Mouse (Mus musculus) cerebellum, postnatal 4 days (tissue): ENCODE results near the gene Chmp5.

Experiments used
- DNase-seq, 2 experiments: peaks; one replicate each; pipeline ENCODE4 v3.0.0; 2022; ENCODE audit warnings: low spot score in 2 of 2, mixed read lengths in 1 of 2

Gene Chmp5

DNA sequence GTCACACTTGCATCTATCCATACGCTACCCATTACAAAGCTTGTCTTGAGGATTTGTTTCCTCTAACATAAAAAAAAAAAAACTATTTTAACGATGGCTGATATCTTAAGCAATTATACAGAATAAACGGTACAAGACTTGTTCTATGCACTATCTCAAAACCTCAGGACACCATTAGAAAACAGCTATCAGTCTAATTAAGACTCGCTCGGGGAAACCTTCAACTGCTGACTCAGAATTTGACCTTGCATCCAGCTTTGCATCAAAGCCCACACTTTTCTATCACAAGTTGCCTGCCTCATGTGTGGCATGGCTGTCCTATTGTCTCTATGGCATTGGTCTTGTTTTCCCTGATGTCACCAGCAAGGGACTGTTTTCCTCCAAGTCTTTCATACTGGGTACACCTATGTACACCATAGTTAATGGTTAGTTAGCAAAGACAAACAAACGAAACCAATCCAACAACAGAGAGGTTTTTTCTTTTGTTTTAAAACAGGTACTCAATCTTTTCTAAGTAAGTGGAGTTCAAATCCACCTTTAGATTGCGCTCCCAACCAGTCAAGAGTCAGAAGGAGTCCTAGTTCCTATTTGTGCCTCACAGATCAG is 1.6 kb upstream of the Chmp5 start:
- no peak for DNase-seq

DNA sequence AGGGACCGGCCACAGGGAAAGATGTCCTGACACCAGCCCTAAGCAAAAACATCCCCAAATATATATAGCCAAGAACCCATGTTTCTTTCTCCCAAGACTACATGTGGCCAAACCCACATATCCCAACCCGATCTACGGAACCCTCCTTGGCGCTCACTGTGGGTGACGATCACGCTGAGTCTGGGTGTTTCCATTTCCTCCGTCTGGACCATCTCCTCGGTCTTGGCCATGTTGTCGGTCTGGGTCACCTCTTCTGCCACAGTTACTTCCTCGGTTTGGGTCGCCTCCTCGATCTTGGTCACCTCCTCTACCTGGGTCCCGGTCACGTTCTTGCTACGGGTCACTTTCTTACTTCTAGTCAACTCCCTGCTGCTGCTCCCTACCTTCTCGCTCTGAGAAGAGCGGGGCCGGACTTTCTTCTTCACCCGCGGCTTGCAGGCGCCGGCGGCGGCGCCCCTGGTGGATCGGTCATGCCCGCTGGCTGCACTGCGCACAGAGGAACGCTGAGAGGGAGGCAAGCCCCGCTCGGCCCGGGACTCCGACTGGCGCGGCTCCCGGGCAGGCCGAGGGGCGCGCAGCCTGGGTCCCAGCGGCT is 545 bp upstream of the Chmp5 start:
- DNase-seq, result peak in 1 of 2 experiments; percentile 32

DNA sequence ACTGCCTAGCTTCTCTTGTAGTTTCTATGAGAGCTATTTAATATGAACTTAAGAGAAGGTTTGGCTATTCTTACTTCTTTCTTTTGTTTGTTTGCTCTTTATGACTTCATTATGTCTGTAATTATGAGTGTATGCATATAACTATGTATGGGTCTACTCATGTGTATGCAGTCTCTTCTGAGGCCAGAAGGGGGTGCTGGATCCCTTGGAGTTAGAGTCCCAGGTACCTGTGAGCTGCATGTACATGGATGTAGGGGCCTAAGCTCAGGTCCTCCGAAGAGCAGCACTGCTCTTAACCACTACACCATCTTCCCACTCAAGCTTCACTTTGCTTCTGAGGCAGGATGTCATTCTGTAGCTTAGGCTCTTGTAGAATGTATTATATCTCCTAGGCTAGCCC is 5.3 kb downstream of the Chmp5 start:
- no peak for DNase-seq

- no peak for DNase-seq
Observed at GRCm38 (mm10) chr4:40955942-40956341, 7.7 kb downstream of the Chmp5 start.

DNA sequence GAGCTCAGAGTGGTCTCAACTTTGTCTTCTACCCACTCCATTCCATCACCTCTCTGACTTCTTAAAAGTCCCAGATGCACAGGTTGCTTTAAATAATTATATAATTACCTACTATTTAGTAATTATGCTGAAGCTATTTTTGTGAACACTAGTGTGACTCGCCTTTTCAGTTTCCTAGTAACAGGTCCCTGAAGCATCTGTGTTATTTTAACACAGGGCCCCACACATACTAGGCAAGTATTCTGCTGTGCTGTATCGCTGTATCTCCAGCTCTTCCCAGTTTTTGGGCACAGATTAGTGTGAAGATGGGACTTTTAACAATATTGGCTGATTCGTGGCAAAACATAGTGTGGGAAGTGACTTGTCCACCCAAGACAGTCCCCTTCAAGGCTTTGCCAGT is 15.3 kb downstream of the Chmp5 start:
- no peak for DNase-seq

GRCm38 (mm10) chr4:40969161-40969560 is 21.0 kb downstream of the Chmp5 start:
- DNase-seq, result no peak

- no peak for DNase-seq
Observed at GRCm38 (mm10) chr4:40969781-40970591, 21.8 kb downstream of the Chmp5 start.

DNA sequence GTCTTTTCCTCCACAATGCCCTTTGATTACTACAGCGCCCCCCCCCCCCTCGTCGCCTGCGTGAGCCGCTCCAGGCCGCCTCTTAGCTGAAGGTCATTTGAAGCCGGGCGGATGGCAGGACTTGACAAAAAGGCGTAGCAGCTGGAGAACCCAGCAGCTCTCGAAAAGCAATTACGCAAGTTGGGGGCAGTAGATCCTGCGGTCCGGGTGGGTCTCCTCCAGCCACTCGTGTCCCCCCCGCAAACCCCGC is 22.3 kb downstream of the Chmp5 start:
- DNase-seq, result no peak

DNA sequence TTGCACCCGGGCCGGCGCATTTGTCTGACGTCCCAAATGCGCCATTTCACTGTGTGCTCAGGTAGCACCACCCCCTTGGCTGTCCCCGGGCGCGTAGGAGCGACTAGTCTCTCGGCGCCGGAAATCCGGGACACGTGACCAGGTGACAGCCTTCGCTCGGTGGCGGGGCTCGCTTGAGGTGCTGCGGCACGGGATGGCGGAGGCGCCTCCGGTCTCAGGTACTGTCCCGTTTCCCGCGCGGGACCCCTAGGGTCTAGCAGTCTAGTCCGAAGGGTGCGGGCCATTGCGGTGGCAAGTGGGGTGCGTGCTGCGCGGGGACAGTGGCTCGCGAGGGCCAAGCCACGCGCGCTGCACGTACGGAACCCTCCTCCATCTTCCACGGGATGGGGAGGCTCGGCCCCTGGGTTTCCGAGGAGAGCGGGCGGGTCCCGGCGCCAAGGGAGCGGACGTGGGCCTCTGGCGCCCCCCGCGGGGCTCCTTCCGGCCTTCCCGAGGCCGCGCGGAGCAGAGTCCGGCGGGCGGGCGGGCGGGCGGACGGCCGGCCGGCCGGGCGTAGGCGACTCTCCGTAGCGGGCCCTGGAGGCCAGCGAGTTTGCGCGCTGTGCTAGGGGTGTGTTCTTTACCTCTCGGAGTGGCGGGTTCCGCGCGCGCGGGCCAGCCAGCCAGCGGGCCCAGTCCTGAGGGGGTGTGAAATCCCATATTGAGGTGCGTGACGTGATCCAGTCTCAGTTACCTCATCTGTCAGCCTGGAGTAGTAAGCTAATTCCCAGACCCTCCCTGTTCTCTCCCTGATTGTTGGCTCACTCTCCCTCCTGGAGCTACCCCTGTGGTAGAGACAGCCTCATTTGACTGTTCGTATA is 22.9 kb downstream of the Chmp5 start, which contains the start of gene Nfx1:
Nfx1 (plus strand) TSS at position 65 of the 860 bp plus-strand sequence.
- peak; percentile 85 to 91 for DNase-seq

DNA sequence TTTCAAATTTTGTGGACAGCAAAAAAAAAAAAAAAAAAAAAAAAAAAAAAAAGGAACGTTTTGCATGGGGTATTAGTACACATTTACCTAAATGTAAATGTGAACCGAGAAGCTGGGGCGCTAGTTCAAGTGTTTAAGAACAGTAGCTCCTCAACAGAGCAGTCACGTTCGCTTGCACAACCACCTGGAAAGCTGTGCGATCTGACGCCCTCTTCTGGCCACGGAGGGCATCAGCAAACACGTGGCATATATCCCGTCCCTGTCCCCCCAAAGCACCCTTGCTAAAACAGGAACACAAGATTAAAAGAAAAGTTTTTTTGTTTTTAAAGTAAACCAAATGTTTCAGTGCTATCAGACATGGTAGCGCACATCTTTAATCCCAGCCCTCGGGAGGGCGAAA is 23.5 kb downstream of the Chmp5 start:
- peak in 1 of 2 experiments; percentile 43 for DNase-seq

DNA sequence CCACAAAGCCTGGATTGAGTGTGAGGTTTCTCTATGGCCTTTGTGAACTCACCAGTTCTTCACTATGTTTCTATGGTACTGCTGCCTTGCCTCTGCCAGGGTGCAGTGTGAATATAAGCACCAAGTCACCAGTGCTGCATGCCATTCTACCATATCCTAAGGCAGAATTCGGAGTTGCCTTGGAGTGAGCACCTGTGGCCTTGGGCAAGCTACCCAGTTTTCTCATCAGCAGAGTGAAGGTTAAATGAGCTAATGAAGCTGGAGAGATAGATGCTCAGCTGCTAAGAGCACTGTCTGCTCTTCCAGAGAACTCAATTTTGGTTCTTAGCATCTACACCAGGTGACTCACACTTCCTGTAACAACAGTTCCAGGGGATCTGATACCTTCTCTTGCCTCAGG is 25.8 kb downstream of the Chmp5 start:
- no peak for DNase-seq

DNA sequence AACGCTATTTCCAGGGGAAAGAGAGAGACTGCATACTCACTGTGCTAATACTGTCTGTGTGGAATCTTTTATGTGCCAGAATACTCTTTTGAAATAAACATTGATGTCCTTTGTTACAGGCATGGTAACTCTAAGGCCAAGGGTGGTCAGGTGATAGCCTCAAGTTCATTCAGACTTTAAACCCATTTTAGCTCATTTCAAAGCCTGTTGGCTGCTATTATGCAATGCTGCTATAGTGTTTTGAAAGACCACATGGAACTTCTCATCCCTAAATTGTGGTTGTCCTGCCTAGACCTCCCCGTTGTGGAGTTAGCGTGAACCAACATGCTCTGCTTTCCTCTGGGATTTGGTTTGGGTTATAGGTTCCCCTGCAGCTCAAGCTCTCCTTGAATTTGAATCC is 27.5 kb downstream of the Chmp5 start:
- no peak for DNase-seq

GRCm38 (mm10) chr4:40976651-40977050 is 28.4 kb downstream of the Chmp5 start:
- no peak for DNase-seq

- no peak for DNase-seq
Observed at GRCm38 (mm10) chr4:40979430-40979829, 31.2 kb downstream of the Chmp5 start.

DNA sequence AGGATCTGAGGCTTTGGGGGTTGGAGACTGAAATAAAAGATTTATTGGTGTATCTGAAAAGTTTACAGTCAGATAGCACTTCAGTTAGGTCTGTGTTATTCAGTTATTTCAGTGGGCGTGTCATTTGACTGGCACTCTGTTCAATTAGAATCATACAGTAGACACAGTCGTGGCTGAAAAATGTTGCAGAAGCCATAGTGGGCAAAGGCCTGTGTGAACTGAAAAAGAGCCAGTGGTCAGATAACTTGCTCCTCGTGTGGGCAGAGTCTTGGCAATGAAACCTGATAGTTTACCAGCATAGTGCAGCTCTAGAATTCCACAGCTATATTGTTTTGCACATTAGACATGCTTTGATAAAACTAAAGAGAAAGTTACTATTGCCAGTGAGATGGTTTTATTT is 34.3 kb downstream of the Chmp5 start:
- no peak for DNase-seq

- DNase-seq, result no peak
Observed at GRCm38 (mm10) chr4:40983686-40984085, 35.5 kb downstream of the Chmp5 start.

- no peak for DNase-seq
Observed at GRCm38 (mm10) chr4:40989633-40990032, 41.4 kb downstream of the Chmp5 start.

DNA sequence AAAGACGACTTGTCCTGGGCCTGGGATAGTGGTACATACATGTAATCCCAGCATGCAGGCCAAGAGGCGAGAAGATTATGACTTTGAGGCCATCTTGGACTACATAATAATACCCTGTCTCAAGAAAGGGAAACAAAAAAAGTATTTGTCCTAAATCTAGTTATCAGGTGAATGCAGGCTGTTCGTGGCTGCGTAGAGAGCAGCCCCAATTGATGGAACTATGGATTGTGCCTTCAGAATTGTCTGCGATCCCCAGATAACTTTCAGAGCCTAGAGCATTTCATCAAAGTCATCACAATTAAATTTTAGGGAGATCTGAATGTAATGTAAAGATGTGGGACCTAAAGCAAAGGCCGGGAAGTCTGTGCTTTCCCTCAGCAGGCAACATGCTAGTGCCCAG is 48.1 kb downstream of the Chmp5 start:
- no peak for DNase-seq

- DNase-seq, result no peak
Observed at GRCm38 (mm10) chr4:40997916-40998315, 49.7 kb downstream of the Chmp5 start.

DNA sequence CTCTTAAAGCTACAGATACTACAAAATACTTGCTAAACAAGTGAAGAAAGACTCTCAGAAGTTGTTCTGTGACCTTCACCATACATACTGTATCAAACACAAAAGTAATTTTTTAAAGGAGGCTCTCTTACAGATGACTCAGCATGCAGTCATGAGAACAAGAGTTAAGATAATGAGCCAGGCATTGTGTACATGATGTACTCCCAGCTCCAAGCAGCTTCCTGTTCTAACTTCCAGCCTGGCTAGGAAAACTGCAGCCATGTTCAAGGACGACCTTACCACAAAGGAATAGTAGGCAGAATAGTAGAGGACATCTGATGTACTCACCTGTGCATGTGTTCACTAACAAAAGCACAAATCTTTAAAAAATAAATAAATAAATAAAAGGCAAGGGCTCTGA is 52.1 kb downstream of the Chmp5 start:
- no peak for DNase-seq

DNA sequence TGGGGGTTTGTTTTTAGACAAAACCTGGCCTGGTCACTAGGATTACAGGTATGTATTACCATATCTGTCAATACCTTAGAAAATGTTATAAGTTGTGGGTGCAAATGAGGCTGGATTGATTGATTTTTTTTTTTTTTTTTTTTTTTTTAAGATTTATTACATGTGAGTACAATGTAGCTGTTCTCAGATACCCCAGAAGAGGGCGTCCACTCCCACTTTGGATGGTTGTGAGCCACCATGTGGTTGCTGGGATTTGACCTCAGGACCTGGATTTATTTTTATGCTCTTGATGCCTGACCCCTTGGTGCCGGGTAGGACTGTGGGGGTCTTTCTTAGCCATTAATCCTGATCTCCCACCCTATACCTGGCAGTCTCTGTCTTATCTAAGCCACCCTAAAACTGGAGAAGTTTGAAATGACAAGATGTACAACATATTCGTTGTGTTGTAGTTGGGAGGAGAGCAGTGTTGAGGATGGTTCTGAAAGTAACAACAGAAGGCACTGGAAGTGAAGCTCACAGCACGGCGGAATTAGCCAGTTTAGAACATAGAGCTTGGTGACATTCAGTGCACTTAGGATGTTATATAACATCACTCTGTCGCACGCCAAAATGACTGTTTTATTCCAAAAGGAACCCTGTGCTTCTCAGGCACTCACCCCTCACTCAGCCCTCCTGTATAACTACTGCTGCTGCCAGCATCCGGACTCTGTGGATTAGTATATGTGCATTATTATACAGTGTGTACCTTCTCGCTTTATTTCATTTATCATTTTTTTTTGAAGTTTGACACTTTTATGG is 52.8 kb downstream of the Chmp5 start:
- DNase-seq, result no peak

GRCm38 (mm10) chr4:41013351-41013750 is 65.1 kb downstream of the Chmp5 start:
- DNase-seq, result no peak
